Mouse (Mus musculus) B cell, adult (primary cell): Measurements from ENCODE around the gene Urb2. TPM values are rescaled to one million over a fixed set of nuclear protein-coding genes. Genes with fewer than 3 reads are reported as not detected.

ENCODE experiments used
- total RNA-seq: library from RNA; stranded (reverse); gene quantifications from 4 replicates; pipeline ENCODE4 v1.2.4, GENCODE M21; 2023; ENCODE audit not compliant: inconsistent age

Gene Urb2
- total RNA-seq, result 22.5 to 24.3 TPM (median 23.0 TPM) in 4 replicates

GRCm38 (mm10) chr8:124021237-124022227, at the start of gene Urb2, which contains the start of gene Taf5l:
Urb2 (plus strand) TSS chr8:124021508.
Taf5l (minus strand) TSS chr8:124021397.

DNA sequence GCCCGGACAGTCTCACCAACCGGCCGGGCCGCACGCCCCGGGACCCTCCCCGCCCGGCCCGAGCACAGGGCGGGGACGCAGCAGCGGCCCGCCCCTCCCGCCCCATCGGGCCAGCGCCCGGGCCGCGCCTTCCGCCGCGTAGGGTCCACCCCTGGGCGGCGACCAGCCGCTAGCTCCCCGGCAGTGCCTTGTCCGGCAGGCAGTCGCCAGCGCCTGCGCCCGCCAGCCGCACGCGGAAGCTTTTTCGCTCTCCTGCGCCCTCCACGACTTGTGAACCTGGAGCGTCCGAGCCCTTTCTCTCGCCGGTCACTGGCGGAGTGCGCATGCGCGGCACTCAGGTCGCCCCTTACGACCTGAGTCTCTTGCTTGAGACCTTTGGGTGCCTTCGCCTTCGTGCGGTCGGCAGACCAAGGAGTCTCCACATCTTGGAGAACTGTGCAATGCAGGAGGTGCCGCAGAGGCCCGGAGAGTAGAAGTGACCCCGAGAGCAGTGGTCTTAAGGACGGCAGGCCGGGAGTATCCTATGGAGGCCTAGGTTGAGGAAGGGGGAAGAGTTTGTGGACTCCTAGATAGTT, 38.4 kb upstream of the Urb2 start, which contains the start of gene Abcb10:
TSS of gene Abcb10 (minus strand) at position 297 of the 575 bp plus-strand sequence.

Other genes with a start within 250 kb of the Urb2 start
- not detected in 4 replicates for gene Rab4a, start 215.5 kb upstream of the Urb2 start, total RNA-seq
- gene Ccsap, start 161.3 kb upstream of the Urb2 start, total RNA-seq, result 19.9 to 23.3 TPM (median 20.3 TPM) in 4 replicates
- 0.35 TPM in 1 of 4 replicates, not detected in the others for gene Acta1, start 126.8 kb upstream of the Urb2 start, total RNA-seq
- 34.3 to 36.8 TPM (median 36.5 TPM) in 4 replicates for gene Nup133, start 72.2 kb upstream of the Urb2 start, total RNA-seq
- gene Abcb10, start 38.4 kb upstream of the Urb2 start, total RNA-seq, result 12.2 to 14.8 TPM (median 13.7 TPM) in 4 replicates
- gene Taf5l, start 111 bp upstream of the Urb2 start, total RNA-seq, result 64.1 to 71.4 TPM (median 65.4 TPM) in 4 replicates
- gene Galnt2, start 209.9 kb downstream of the Urb2 start, total RNA-seq, result 12.0 to 21.7 TPM (median 17.7 TPM) in 4 replicates